ENCODE assay signal across 22 mouse cellular contexts in the genomic region with DNA sequence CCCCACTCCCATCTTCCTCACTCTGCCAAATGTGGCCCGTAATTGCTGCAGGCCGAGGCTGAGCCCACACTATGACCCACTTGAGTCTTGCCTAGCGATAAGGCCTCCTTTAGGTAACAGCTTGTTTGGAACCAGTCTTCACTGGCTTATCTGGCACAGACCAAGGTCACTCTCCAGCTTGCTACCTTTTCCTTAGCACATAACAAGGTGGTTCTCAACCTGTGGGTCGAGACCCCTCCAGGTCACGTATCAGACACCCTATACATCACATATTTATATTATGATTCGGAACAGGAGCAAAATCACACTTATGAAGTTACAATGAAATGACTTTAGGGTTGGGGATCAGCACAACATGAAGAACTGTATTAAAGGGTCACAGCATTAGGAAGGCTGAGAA.
"Had no signal": no experiment of that assay in that cellular context is flagged by ENCODE, and none has a peak within 500 bp of the region (broad histone marks: within the 10 kb centered on the region; RNA-seq: fewer than 3 reads in every experiment).

No protein-coding gene starts in this region.

- ATAC-seq: intestine, postnatal 0 days; liver, postnatal 0 days; lung, postnatal 0 days; midbrain, embryonic 15.5 days had no signal

- H3K36me3 ChIP-seq: limb, embryonic 12.5 days; limb, embryonic 15.5 days; midbrain, embryonic 15.5 days; neural tube, embryonic 12.5 days; neural tube, embryonic 15.5 days; stomach, embryonic 15.5 days had no signal

- DNase-seq: kidney, adult 8-10 months; kidney, postnatal 36 days; left cerebral cortex, postnatal 4 days; liver, postnatal 0 days; lung, embryonic 14.5 days; retina, postnatal 1 day; right cerebral cortex, postnatal 25 days; spleen, adult 18-20 months; thymus, postnatal 36 days had no signal

- H3K4me2 ChIP-seq: limb, embryonic 12.5 days; limb, embryonic 15.5 days; liver, embryonic 11.5 days; lung, embryonic 14.5 days; midbrain, embryonic 11.5 days; midbrain, embryonic 15.5 days; neural tube, embryonic 12.5 days; neural tube, embryonic 15.5 days; stomach, embryonic 15.5 days had no signal

- H3K4me3 ChIP-seq: limb, embryonic 12.5 days; limb, embryonic 15.5 days; megakaryocyte, embryonic 14.5 days; midbrain, embryonic 15.5 days; neural tube, embryonic 12.5 days; neural tube, embryonic 15.5 days; stomach, embryonic 15.5 days had no signal

- H3K27me3 ChIP-seq: limb, embryonic 15.5 days; midbrain, embryonic 15.5 days; neural tube, embryonic 12.5 days; neural tube, embryonic 15.5 days; stomach, embryonic 15.5 days had no signal

- H3K27ac ChIP-seq: limb, embryonic 12.5 days; limb, embryonic 15.5 days; liver, embryonic 14.5 days; macrophage; midbrain, embryonic 15.5 days; neural tube, embryonic 12.5 days; neural tube, embryonic 15.5 days; stomach, embryonic 15.5 days had no signal

- H3K9me3 ChIP-seq: limb, embryonic 12.5 days; limb, embryonic 15.5 days; megakaryocyte, embryonic 14.5 days; midbrain, embryonic 15.5 days; neural tube, embryonic 12.5 days; neural tube, embryonic 15.5 days; stomach, embryonic 15.5 days had no signal

- H3K9ac ChIP-seq: limb, embryonic 12.5 days; limb, embryonic 15.5 days; liver, embryonic 14.5 days; liver, postnatal 0 days; lung, embryonic 14.5 days; midbrain, embryonic 15.5 days; neural tube, embryonic 12.5 days; neural tube, embryonic 15.5 days; stomach, embryonic 15.5 days had no signal
